Mouse (Mus musculus) liver, adult 2 months (tissue): Measurements from ENCODE around the gene Fermt1.

Experiments
- CTCF ChIP-seq: fragments of 200-500 bp; IDR thresholded peaks from 2 replicates; pipeline ENCODE4 v1.5.1; 2011; ENCODE audit warnings: low read depth, low read length, control low read depth
- POLR2A ChIP-seq: fragments of 200-500 bp; IDR thresholded peaks from 2 replicates; pipeline ENCODE4 v1.6.1; 2011; ENCODE audit warnings: low read length, control low read depth; ENCODE audit not compliant: insufficient read depth; ENCODE audit errors: extremely low read depth

DNA sequence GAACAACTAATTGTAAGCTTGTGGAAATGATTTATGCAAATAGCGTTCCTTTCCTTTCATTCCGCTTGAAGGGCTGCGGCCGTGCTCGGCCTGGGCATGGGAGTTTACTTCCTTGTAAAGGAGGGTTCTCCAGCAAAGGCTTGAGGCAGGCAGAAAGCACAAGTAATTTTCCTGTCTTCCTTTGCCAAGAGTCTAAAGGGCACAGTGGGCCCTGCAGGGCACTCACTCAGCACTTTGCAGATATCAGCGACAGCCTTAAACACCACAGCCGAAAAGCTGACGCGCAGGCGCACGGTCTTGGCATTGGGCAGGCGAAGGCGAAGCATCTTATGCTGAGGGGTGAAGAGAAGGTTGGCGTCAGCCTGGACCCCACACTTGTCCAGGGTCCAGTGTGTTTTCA lies 6.7 kb downstream of the Fermt1 start:
- no peak for TF ChIP-seq POLR2A
- no peak for TF ChIP-seq CTCF
